Mouse (Mus musculus): ENCODE measurements at regions not wholly inside any gene's neighbourhood (a gene's known extent, or its start where the extent isn't known, plus 50 kb on each side); places are given as distances from the start of the nearest gene placed in this dataset.

DNA sequence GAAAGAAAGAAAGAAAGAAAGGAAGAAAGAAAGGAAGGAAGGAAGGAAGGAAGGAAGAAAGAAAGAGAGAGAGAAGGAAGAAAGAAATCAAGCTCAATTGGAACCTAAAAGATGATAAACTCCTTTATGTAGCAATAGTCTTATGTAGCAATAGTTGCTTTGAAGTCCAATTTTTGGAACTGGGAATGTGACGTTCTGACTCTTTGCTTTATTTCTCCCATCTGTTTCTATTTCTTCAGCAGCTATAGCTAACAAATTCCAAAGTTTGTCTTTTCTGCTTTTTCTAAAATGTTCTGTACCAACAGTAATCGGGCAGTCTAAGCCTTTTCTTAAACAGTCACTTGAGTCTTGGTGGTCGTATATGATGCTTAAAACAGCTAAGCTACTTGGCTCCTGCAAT, 287.7 kb downstream of the Lmx1a start:
- Histone ChIP-seq H3K36me3 (ENCODE audit: control insufficient read depth, insufficient read depth, low read length) (no peaks in the 10 kb centered on the region), H3K4me3 (no peak overlapping the region), H3K4me1 (ENCODE audit: control insufficient read depth, insufficient read depth, low read length) (no peaks in the 10 kb centered on the region), H3K9ac (ENCODE audit: low read depth, low read length) (no peak overlapping the region), H3K27ac (no peak overlapping the region), H3K79me2 (replicated peaks; ENCODE audit: control insufficient read depth, insufficient read depth, low read length) (no peaks in the 10 kb centered on the region), H3K27me3 (ENCODE audit: control insufficient read depth, insufficient read depth, low read length) (no peaks in the 10 kb centered on the region)
- no peak for DNase-seq
- 79% methylated on average over 3 of the region's 3 CpGs for WGBS
- intact Hi-C loops (cut with DNase I): no loop called here
- TF ChIP-seq EP300 (IDR thresholded peaks at IDR 0.05; ENCODE audit: insufficient read depth, low read depth, low read length) (no peak), CTCF (IDR thresholded peaks at IDR 0.05) (no peak), POLR2A (IDR thresholded peaks at IDR 0.05; ENCODE audit: insufficient read depth, low read depth, low read length) (no peak)

DNA sequence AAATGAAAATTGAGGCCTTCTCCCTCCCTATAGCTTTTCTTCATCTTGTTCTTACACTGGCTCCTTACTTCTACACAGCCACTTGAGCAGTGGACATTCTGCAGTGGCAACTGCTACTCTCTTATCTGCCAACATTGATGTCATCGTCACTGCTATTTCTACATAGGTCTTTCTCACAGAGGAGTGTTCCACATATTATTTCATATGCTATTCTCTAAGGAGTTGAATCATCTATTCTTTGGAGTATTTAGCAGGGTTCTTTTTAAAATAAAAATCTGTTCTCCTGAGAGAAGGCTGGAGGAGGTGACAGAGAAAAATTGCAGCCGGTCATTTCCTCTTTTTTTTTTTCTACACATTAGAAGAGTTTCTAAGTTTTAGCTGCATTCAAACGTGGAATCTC, 290.1 kb downstream of the Lmx1a start:
- no peak overlapping the region for H3K27ac ChIP-seq
- intact Hi-C loops (cut with DNase I): no loop called here
- no peaks in the 10 kb centered on the region for H3K27me3 ChIP-seq (ENCODE audit: control insufficient read depth, insufficient read depth, low read length)

DNA sequence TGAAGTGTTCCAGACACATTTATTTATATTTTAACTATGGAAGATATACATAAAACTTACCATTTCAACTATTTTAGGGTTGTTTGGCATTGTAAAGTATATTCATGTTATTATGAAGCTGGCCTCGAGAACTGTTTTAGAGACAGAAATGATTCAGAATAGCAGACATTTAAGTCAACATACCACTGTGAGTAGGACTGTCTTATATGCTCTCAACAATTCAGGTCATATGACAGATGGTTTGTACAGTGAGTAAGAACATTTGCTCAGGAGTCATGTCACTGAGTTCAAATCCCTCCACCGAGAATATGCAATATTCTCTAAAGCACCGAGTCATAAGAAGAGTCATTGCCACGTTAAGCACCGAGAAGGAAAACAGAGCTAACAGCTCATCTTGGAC, 290.6 kb downstream of the Lmx1a start:
- no peaks in the 10 kb centered on the region for H3K27me3 ChIP-seq (ENCODE audit: control insufficient read depth, insufficient read depth, low read length)
- no peak overlapping the region for H3K9ac ChIP-seq (ENCODE audit: low read depth, low read length)
- no peak for TF ChIP-seq CTCF (IDR thresholded peaks at IDR 0.05)
- no peak for TF ChIP-seq EP300 (IDR thresholded peaks at IDR 0.05; ENCODE audit: insufficient read depth, low read depth, low read length)
- no peak for TF ChIP-seq POLR2A (IDR thresholded peaks at IDR 0.05; ENCODE audit: insufficient read depth, low read depth, low read length)
- no peaks in the 10 kb centered on the region for H3K79me2 ChIP-seq (replicated peaks; ENCODE audit: control insufficient read depth, insufficient read depth, low read length)
- no peaks in the 10 kb centered on the region for H3K4me1 ChIP-seq (ENCODE audit: control insufficient read depth, insufficient read depth, low read length)
- no peak overlapping the region for H3K4me3 ChIP-seq
- H3K36me3 ChIP-seq (ENCODE audit: control insufficient read depth, insufficient read depth, low read length): no peaks in the 10 kb centered on the region
- intact Hi-C loops (cut with DNase I): no loop called here
- H3K27ac ChIP-seq: no peak overlapping the region
- 80% methylated on average over 5 of the region's 5 CpGs for WGBS
- no peak for DNase-seq

More for the DNA sequence above, 290.1 kb downstream of the Lmx1a start:
- no peaks in the 10 kb centered on the region for H3K79me2 ChIP-seq (replicated peaks; ENCODE audit: control insufficient read depth, insufficient read depth, low read length)
- no peak for DNase-seq
- H3K9ac ChIP-seq (ENCODE audit: low read depth, low read length): no peak overlapping the region
- WGBS: 47% methylated on average over 3 of the region's 3 CpGs
- no peak overlapping the region for H3K4me3 ChIP-seq
- TF ChIP-seq CTCF (IDR thresholded peaks at IDR 0.05): no peak
- no peak for TF ChIP-seq EP300 (IDR thresholded peaks at IDR 0.05; ENCODE audit: insufficient read depth, low read depth, low read length)
- no peak for TF ChIP-seq POLR2A (IDR thresholded peaks at IDR 0.05; ENCODE audit: insufficient read depth, low read depth, low read length)
- H3K36me3 ChIP-seq (ENCODE audit: control insufficient read depth, insufficient read depth, low read length): no peaks in the 10 kb centered on the region
- H3K4me1 ChIP-seq (ENCODE audit: control insufficient read depth, insufficient read depth, low read length): no peaks in the 10 kb centered on the region

DNA sequence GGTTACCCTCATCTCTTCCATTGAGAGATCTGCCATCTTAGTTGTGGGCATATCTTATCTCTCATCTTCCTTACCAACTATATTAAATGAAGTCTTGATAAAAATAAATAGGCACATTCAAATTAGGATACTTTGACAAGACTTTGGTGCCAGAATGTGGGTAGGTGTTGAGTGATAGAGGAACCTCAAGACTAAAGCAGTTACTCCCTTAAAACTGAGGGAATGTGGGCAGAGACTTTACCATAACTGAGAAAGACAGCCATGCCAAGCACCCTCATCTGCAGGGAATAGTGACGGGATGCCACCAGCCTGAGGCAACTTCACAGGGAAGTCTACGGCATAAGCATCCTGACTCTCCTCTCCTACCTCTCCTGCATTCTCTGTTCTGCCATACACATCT, 292.3 kb downstream of the Lmx1a start:
- no peak overlapping the region for H3K27ac ChIP-seq
- no peak for TF ChIP-seq POLR2A (IDR thresholded peaks at IDR 0.05; ENCODE audit: insufficient read depth, low read depth, low read length)
- no peak for TF ChIP-seq CTCF (IDR thresholded peaks at IDR 0.05)
- no peak for TF ChIP-seq EP300 (IDR thresholded peaks at IDR 0.05; ENCODE audit: insufficient read depth, low read depth, low read length)
- no peaks in the 10 kb centered on the region for H3K27me3 ChIP-seq (ENCODE audit: control insufficient read depth, insufficient read depth, low read length)
- no peak for DNase-seq
- no peak overlapping the region for H3K9ac ChIP-seq (ENCODE audit: low read depth, low read length)
- 89% methylated on average over 2 of the region's 2 CpGs for WGBS
- no peaks in the 10 kb centered on the region for H3K4me1 ChIP-seq (ENCODE audit: control insufficient read depth, insufficient read depth, low read length)
- intact Hi-C loops (cut with DNase I): no loop called here
- no peaks in the 10 kb centered on the region for H3K79me2 ChIP-seq (replicated peaks; ENCODE audit: control insufficient read depth, insufficient read depth, low read length)
- H3K36me3 ChIP-seq (ENCODE audit: control insufficient read depth, insufficient read depth, low read length): no peaks in the 10 kb centered on the region
- H3K4me3 ChIP-seq: no peak overlapping the region

DNA sequence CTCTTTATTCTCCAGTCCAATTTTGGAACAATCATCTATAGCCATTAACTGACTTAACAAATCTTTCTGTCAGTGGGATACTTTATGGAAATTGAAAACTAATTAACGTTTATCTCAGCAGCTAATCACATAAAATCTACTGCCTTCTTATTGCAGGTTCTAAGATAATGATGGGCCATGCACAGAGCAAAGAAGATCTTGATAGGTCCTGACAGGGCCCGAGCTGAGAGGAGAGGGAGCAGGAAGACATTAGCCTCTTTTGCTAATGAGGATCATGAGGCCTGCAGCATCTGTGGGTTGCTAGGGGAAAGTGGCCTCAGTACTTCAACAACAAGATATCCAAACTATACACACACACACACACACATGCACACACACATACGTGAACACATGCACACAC, 318.4 kb downstream of the Lmx1a start:
- 80% methylated on average over 3 of the region's 3 CpGs for WGBS
- TF ChIP-seq POLR2A (IDR thresholded peaks at IDR 0.05; ENCODE audit: insufficient read depth, low read depth, low read length) (no peak), CTCF (IDR thresholded peaks at IDR 0.05) (no peak), EP300 (IDR thresholded peaks at IDR 0.05; ENCODE audit: insufficient read depth, low read depth, low read length) (no peak)
- no peak overlapping the region for H3K27ac ChIP-seq

DNA sequence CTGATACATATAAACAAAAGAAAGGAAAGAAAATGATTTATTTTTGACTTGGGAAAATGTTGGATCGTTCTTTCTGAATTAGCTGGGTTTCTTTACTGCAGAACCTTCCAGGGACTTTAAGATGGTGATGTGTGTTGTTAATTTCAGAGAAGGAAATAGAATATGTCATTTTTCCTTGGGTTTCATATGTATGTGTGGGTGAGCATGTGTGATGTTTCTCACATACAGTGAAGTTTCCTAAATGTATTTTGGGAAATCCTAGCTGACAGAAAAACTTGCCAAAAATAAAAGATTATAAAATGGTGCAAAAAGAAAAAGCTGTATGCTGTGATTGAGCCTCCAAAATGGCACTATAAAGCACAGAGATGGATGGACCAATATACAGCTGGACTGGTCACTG, 319.2 kb downstream of the Lmx1a start:
- whole genome bisulfite sequencing: 80% methylated on average over 1 of the region's 1 CpGs
- no peaks in the 10 kb centered on the region for H3K27me3 ChIP-seq (ENCODE audit: control insufficient read depth, insufficient read depth, low read length)
- H3K27ac ChIP-seq: no peak overlapping the region
- H3K79me2 ChIP-seq (replicated peaks; ENCODE audit: control insufficient read depth, insufficient read depth, low read length): no peaks in the 10 kb centered on the region
- TF ChIP-seq EP300 (IDR thresholded peaks at IDR 0.05; ENCODE audit: insufficient read depth, low read depth, low read length) (no peak), CTCF (IDR thresholded peaks at IDR 0.05) (no peak), POLR2A (IDR thresholded peaks at IDR 0.05; ENCODE audit: insufficient read depth, low read depth, low read length) (no peak)
- no peak overlapping the region for H3K4me3 ChIP-seq
- no peaks in the 10 kb centered on the region for H3K36me3 ChIP-seq (ENCODE audit: control insufficient read depth, insufficient read depth, low read length)
- peaks cover 2% of the 10 kb centered on the region; the same call in 1 of the 2 replicates for H3K4me1 ChIP-seq (ENCODE audit: control insufficient read depth, insufficient read depth, low read length)
- intact Hi-C loops (cut with DNase I): no loop called here
- no peak for DNase-seq
- H3K9ac ChIP-seq (ENCODE audit: low read depth, low read length): no peak overlapping the region

More for the DNA sequence above, 318.4 kb downstream of the Lmx1a start:
- H3K27me3 ChIP-seq (ENCODE audit: control insufficient read depth, insufficient read depth, low read length): no peaks in the 10 kb centered on the region
- H3K4me1 ChIP-seq (ENCODE audit: control insufficient read depth, insufficient read depth, low read length): no peaks in the 10 kb centered on the region
- H3K4me3 ChIP-seq: no peak overlapping the region
- intact Hi-C loops (cut with DNase I): no loop called here
- no peaks in the 10 kb centered on the region for H3K79me2 ChIP-seq (replicated peaks; ENCODE audit: control insufficient read depth, insufficient read depth, low read length)
- DNase-seq: no peak
- H3K9ac ChIP-seq (ENCODE audit: low read depth, low read length): no peak overlapping the region
- H3K36me3 ChIP-seq (ENCODE audit: control insufficient read depth, insufficient read depth, low read length): no peaks in the 10 kb centered on the region
